Mouse (Mus musculus): ENCODE data around the gene Ctbp1. TPM values are rescaled to one million over a fixed set of nuclear protein-coding genes. Genes with fewer than 3 reads are reported as not detected.

Ctbp1 gene
- polyA plus RNA-seq, 2 experiments: 107 to 165 TPM

DNA sequence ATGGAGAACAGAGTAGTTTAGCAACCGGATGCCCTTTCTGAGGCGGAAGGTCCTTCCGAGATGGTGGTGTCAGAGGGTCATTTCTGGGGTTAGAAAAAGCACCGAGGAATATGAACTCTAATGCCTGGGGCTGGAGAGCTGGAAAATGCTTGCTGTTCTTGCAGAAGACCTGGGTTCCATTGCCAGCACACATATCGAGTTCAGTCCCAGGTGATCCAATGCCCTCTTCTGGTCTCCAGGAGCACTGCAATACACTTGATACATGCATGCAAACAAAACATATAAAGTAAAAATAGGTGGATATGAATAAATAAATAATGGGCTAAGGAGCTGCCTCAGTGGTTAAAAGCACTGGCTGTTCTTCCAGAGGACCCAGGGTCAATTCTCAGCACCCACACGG lies 22.4 kb upstream of the Ctbp1 start:
- H3K4me1 ChIP-seq (replicated peaks; ENCODE audit: control insufficient read depth in 2 of 2, insufficient read depth in 2 of 2, low read length in 1 of 2): no peaks in the 10 kb centered on the region
- no peak for ATAC-seq (ENCODE audit: insufficient read depth)
- WGBS (ENCODE audit: insufficient replicate concordance): 55% methylated on average over 6 of the region's 6 CpGs

DNA sequence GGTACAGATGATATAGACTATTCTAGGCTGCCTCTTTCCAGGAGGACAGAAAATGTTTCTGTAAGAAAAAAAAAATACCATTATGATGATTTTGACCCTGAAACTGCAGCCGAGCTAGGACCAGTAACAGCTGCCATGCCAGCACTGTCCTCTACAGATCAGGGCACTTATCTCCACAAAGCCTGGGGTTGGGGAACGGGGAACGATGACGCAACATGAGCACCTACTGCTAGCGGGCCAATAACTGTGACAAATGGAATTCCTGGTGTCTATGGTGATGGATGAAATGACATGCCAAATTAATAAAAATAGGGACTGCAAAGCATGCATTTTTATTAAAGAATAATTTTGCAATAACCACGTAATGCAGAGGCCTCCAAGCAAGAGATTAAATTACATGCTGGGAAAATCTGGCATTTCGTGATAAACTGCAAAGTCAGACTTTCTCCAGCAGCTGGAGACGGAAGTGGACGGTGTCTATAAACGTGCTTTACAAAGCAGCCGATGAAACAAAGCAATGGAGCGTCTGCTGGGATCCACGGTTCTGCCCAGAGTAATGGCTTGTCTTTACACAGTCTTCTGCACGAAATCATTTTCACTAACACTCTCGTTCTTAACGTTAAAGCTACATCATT lies 19.1 kb upstream of the Ctbp1 start:
- Histone ChIP-seq H3K4me2 (ENCODE audit: low read depth) (no peak overlapping the region), H3K9ac (replicated peaks) (no peak overlapping the region), H3K27me3 (ENCODE audit: control insufficient read depth, insufficient read depth, low read length) (no peaks in the 10 kb centered on the region; the same call in 1 of the 2 replicates), H3K9me3 (ENCODE audit: control insufficient read depth, low read length) (no peaks in the 10 kb centered on the region), H3K36me3 (replicated peaks; ENCODE audit: control insufficient read depth, insufficient read depth, low read depth) (no peaks in the 10 kb centered on the region), H3K4me1 (replicated peaks; ENCODE audit: control insufficient read depth in 2 of 2, insufficient read depth in 2 of 2, low read length in 1 of 2) (no peaks in the 10 kb centered on the region), H3K27ac (no peak overlapping the region), H3K4me3 (ENCODE audit: insufficient read depth in 1 of 2, low read depth in 2 of 2, low read length in 2 of 2) (no peak overlapping the region)
- no peak for DNase-seq (ENCODE audit: low read depth in 3 of 3, low spot score in 3 of 3)
- no peak for ATAC-seq (ENCODE audit: insufficient read depth)
- no peak for TF ChIP-seq EP300 (IDR thresholded peaks at IDR 0.05; ENCODE audit: low read depth)
- TF ChIP-seq CTCF (IDR thresholded peaks at IDR 0.05; ENCODE audit: low read depth): no peak
- WGBS (ENCODE audit: insufficient replicate concordance): 53% methylated on average over 16 of the region's 16 CpGs

More for the DNA sequence above, 22.4 kb upstream of the Ctbp1 start:
- no peak overlapping the region for H3K4me2 ChIP-seq (ENCODE audit: low read depth)
- H3K27me3 ChIP-seq (ENCODE audit: control insufficient read depth, insufficient read depth, low read length): no peaks in the 10 kb centered on the region
- TF ChIP-seq EP300 (IDR thresholded peaks at IDR 0.05; ENCODE audit: low read depth) (no peak), CTCF (IDR thresholded peaks at IDR 0.05; ENCODE audit: low read depth) (peak; percentile 71)
- H3K9ac ChIP-seq (replicated peaks): no peak overlapping the region
- DNase-seq (ENCODE audit: low read depth in 3 of 3, low spot score in 3 of 3): no peak
- no peaks in the 10 kb centered on the region for H3K9me3 ChIP-seq (ENCODE audit: control insufficient read depth, low read length)
- H3K27ac ChIP-seq: no peak overlapping the region
- no peak overlapping the region for H3K4me3 ChIP-seq (ENCODE audit: insufficient read depth in 1 of 2, low read depth in 2 of 2, low read length in 2 of 2)
- H3K36me3 ChIP-seq (replicated peaks; ENCODE audit: control insufficient read depth, insufficient read depth, low read depth): no peaks in the 10 kb centered on the region

DNA sequence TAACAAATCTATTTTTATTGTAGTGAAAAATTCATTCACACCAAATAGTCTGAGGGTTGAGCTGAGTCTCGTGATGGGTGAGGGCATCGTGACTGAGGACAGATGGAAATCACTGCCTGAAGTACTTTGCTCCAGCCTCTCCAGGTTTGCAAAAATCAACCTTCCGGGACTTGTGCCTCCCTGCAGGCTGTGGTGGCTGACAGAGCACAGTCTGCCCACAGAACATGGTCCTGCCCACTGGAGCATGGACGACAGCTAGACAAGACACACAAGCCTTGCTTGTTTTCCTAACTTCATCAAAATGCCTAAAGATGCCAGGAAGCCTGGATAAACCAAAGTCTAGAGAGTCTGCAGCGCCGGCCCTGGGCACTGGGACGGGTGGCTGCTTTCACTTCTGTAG lies 9.2 kb upstream of the Ctbp1 start:
- no peak for DNase-seq (ENCODE audit: low read depth in 3 of 3, low spot score in 3 of 3)
- 65% methylated on average over 7 of the region's 7 CpGs for WGBS (ENCODE audit: insufficient replicate concordance)

DNA sequence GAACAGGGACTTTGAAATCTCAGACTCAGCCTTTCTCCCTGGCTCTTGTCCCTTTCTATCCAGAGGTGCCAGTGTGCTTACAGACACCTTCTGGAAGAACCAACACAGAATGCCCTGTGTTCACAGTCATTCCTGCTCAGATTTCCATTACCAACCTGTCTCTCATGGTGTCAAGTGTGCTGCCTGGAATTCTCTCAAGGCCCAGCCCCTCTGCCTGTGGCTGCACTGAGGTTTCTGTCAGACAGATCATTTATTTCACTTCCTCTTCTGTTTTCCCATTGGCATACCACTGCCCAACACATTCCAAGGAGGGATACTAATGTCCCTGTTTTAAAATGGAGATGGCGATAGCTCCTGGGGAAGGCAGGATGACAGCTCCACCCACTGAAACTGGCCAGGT lies 6.6 kb upstream of the Ctbp1 start:
- no peak overlapping the region for H3K9ac ChIP-seq (replicated peaks)
- no peak overlapping the region for H3K4me3 ChIP-seq (ENCODE audit: insufficient read depth in 1 of 2, low read depth in 2 of 2, low read length in 2 of 2)
- H3K4me2 ChIP-seq (ENCODE audit: low read depth): no peak overlapping the region
- TF ChIP-seq EP300 (IDR thresholded peaks at IDR 0.05; ENCODE audit: low read depth): no peak
- no peak for TF ChIP-seq CTCF (IDR thresholded peaks at IDR 0.05; ENCODE audit: low read depth)
- WGBS (ENCODE audit: insufficient replicate concordance): 63% methylated on average over 1 of the region's 1 CpGs
- DNase-seq (ENCODE audit: low read depth in 3 of 3, low spot score in 3 of 3) (no peak), ATAC-seq (ENCODE audit: insufficient read depth) (no peak)
- no peaks in the 10 kb centered on the region for H3K36me3 ChIP-seq (replicated peaks; ENCODE audit: control insufficient read depth, insufficient read depth, low read depth)
- no peaks in the 10 kb centered on the region for H3K27me3 ChIP-seq (ENCODE audit: control insufficient read depth, insufficient read depth, low read length)
- H3K9me3 ChIP-seq (ENCODE audit: control insufficient read depth, low read length): no peaks in the 10 kb centered on the region
- H3K27ac ChIP-seq: no peak overlapping the region
- no peaks in the 10 kb centered on the region for H3K4me1 ChIP-seq (replicated peaks; ENCODE audit: control insufficient read depth in 2 of 2, insufficient read depth in 2 of 2, low read length in 1 of 2)

More for the DNA sequence above, 9.2 kb upstream of the Ctbp1 start:
- no peak for ATAC-seq (ENCODE audit: insufficient read depth)
- no peak overlapping the region for H3K4me3 ChIP-seq (ENCODE audit: insufficient read depth in 1 of 2, low read depth in 2 of 2, low read length in 2 of 2)
- H3K4me1 ChIP-seq (replicated peaks; ENCODE audit: control insufficient read depth in 2 of 2, insufficient read depth in 2 of 2, low read length in 1 of 2): no peaks in the 10 kb centered on the region
- H3K9ac ChIP-seq (replicated peaks): no peak overlapping the region
- H3K36me3 ChIP-seq (replicated peaks; ENCODE audit: control insufficient read depth, insufficient read depth, low read depth): no peaks in the 10 kb centered on the region
- H3K27me3 ChIP-seq (ENCODE audit: control insufficient read depth, insufficient read depth, low read length): no peaks in the 10 kb centered on the region
- no peak overlapping the region for H3K27ac ChIP-seq
- H3K4me2 ChIP-seq (ENCODE audit: low read depth): no peak overlapping the region
- H3K9me3 ChIP-seq (ENCODE audit: control insufficient read depth, low read length): no peaks in the 10 kb centered on the region
- TF ChIP-seq CTCF (IDR thresholded peaks at IDR 0.05; ENCODE audit: low read depth): no peak

DNA sequence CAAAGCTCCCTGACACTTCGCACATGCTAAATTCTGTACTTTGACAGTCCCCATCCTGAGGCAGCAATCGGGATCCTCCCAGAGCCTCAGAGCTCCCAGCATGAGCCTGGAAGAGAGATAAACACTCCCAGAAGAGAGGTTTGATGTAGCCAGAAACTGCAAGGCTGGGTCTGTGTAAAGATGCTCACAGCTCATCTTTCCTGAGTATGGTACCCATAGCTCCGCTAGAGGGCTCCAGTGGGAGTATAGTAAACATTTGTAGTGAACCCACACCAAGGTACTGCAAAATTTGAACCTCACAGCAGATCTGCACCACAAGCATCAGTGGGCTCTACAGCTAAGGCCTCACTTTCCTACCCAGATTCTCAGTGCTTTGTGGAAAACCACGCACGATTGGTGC lies 4.2 kb upstream of the Ctbp1 start:
- no peak overlapping the region for H3K4me3 ChIP-seq (ENCODE audit: insufficient read depth in 1 of 2, low read depth in 2 of 2, low read length in 2 of 2)
- H3K9me3 ChIP-seq (ENCODE audit: control insufficient read depth, low read length): no peaks in the 10 kb centered on the region
- peaks cover 4% of the 10 kb centered on the region in 2 experiments; a peak in 1 of 4 replicates for H3K4me1 ChIP-seq (replicated peaks; ENCODE audit: control insufficient read depth in 2 of 2, insufficient read depth in 2 of 2, low read length in 1 of 2)
- H3K27me3 ChIP-seq (ENCODE audit: control insufficient read depth, insufficient read depth, low read length): no peaks in the 10 kb centered on the region
- ATAC-seq (ENCODE audit: insufficient read depth) (no peak), DNase-seq (ENCODE audit: low read depth in 3 of 3, low spot score in 3 of 3) (no peak)
- no peak overlapping the region for H3K4me2 ChIP-seq (ENCODE audit: low read depth)
- H3K9ac ChIP-seq (replicated peaks): no peak overlapping the region
- no peak overlapping the region for H3K27ac ChIP-seq
- TF ChIP-seq EP300 (IDR thresholded peaks at IDR 0.05; ENCODE audit: low read depth) (no peak), CTCF (IDR thresholded peaks at IDR 0.05; ENCODE audit: low read depth) (peak; percentile 55)
- WGBS (ENCODE audit: insufficient replicate concordance): 48% methylated on average over 5 of the region's 5 CpGs
- no peaks in the 10 kb centered on the region for H3K36me3 ChIP-seq (replicated peaks; ENCODE audit: control insufficient read depth, insufficient read depth, low read depth)

Measured in liver, embryonic 14.5 days (tissue).